Mouse (Mus musculus) right cerebral cortex, postnatal 25 days (tissue): ENCODE measurements around the gene Prex1.

Experiments used
- DNase-seq: peaks from one replicate; pipeline ENCODE4 v3.0.0; 2022

Gene Prex1

GRCm38 (mm10) chr2:166657451-166658011, 56.1 kb downstream of the Prex1 start:
- DNase-seq: no peak

GRCm38 (mm10) chr2:166656630-166657029, 57.0 kb downstream of the Prex1 start:
- no peak for DNase-seq

- DNase-seq: no peak
These were observed 57.7 kb downstream of the Prex1 start for GRCm38 (mm10) chr2:166655727-166656520.

GRCm38 (mm10) chr2:166655308-166655707, 58.3 kb downstream of the Prex1 start:
- no peak for DNase-seq

GRCm38 (mm10) chr2:166654875-166655274, 58.8 kb downstream of the Prex1 start:
- no peak for DNase-seq

GRCm38 (mm10) chr2:166653564-166653963, 60.1 kb downstream of the Prex1 start:
- DNase-seq: no peak

GRCm38 (mm10) chr2:166652672-166653071, 61.0 kb downstream of the Prex1 start:
- no peak for DNase-seq

- DNase-seq: no peak
These were observed 62.2 kb downstream of the Prex1 start for GRCm38 (mm10) chr2:166651317-166652030.

GRCm38 (mm10) chr2:166650414-166650813, 63.2 kb downstream of the Prex1 start:
- no peak for DNase-seq

- DNase-seq: no peak
These were observed 66.4 kb downstream of the Prex1 start for GRCm38 (mm10) chr2:166647242-166647641.

- no peak for DNase-seq
These were observed 67.1 kb downstream of the Prex1 start for GRCm38 (mm10) chr2:166646434-166647088.

GRCm38 (mm10) chr2:166644816-166645215, 68.8 kb downstream of the Prex1 start:
- no peak for DNase-seq

- peak; percentile 78 for DNase-seq
These were observed 71.0 kb downstream of the Prex1 start for GRCm38 (mm10) chr2:166642581-166642987.

- DNase-seq: no peak
These were observed 73.9 kb downstream of the Prex1 start for GRCm38 (mm10) chr2:166639750-166640149.

GRCm38 (mm10) chr2:166638947-166639641, 74.5 kb downstream of the Prex1 start:
- no peak for DNase-seq

GRCm38 (mm10) chr2:166638079-166638800, 75.4 kb downstream of the Prex1 start:
- no peak for DNase-seq

- DNase-seq: no peak
These were observed 76.0 kb downstream of the Prex1 start for GRCm38 (mm10) chr2:166637673-166637990.

GRCm38 (mm10) chr2:166636867-166637672, 76.6 kb downstream of the Prex1 start:
- DNase-seq: peak; percentile 75

- no peak for DNase-seq
These were observed 78.1 kb downstream of the Prex1 start for GRCm38 (mm10) chr2:166635521-166635920.

- no peak for DNase-seq
These were observed 80.9 kb downstream of the Prex1 start for GRCm38 (mm10) chr2:166632571-166633361.
